Mouse (Mus musculus) heart, embryonic 13.5 days (tissue): ENCODE results near the gene Gm45618. TPM values are rescaled to one million over a fixed set of nuclear protein-coding genes. Genes with fewer than 3 reads are reported as not detected.

Source experiments
- polyA plus RNA-seq: library from polyadenylated mRNA; unstranded; fragments of >200 nt; fragmentation: Nextera tagmentation; extraction: Ambion mirVana; gene quantifications from 2 replicates; pipeline ENCODE4 v1.2.1, GENCODE M21; 2015

The Gm45618 gene
- polyA plus RNA-seq, 1 experiment from 2014 or later: not detected

Other genes starting within 250 kb of the Gm45618 start
- gene Tollip, start 202.2 kb downstream of the Gm45618 start, polyA plus RNA-seq: 34.1 and 35.6 TPM in 2 replicates
- 0.35 and 0.48 TPM in 2 replicates for gene Brsk2, start 171.0 kb downstream of the Gm45618 start, polyA plus RNA-seq
- gene Mob2, start 59.7 kb downstream of the Gm45618 start, polyA plus RNA-seq: 42.8 and 48.4 TPM in 2 replicates
- gene Dusp8, start 24.9 kb downstream of the Gm45618 start, polyA plus RNA-seq: 11.4 and 13.6 TPM in 2 replicates
- not detected in 2 replicates for gene Gm39115, start 15.3 kb upstream of the Gm45618 start, polyA plus RNA-seq
- gene Gm45337, start 23.9 kb upstream of the Gm45618 start, polyA plus RNA-seq: not detected in 2 replicates
- not detected in 2 replicates for gene Gm29735, start 36.4 kb upstream of the Gm45618 start, polyA plus RNA-seq
- not detected in 2 replicates for gene Gm4553, start 45.0 kb upstream of the Gm45618 start, polyA plus RNA-seq
- not detected in 2 replicates for gene Krtap5-2, start 55.3 kb upstream of the Gm45618 start, polyA plus RNA-seq
- gene Gm10153, start 69.7 kb upstream of the Gm45618 start, polyA plus RNA-seq: not detected in 2 replicates
- not detected in 2 replicates for gene Krtap5-3, start 80.6 kb upstream of the Gm45618 start, polyA plus RNA-seq
- not detected in 2 replicates for gene Gm7579, start 91.1 kb upstream of the Gm45618 start, polyA plus RNA-seq
- not detected in 2 replicates for gene Krtap5-5, start 109.2 kb upstream of the Gm45618 start, polyA plus RNA-seq
- gene Gm40460, start 120.3 kb upstream of the Gm45618 start, polyA plus RNA-seq: not detected in 2 replicates
- gene Gm2431, start 137.6 kb upstream of the Gm45618 start, polyA plus RNA-seq: not detected in 2 replicates
- gene Gm4559, start 153.6 kb upstream of the Gm45618 start, polyA plus RNA-seq: not detected in 2 replicates
- not detected in 2 replicates for gene Krtap5-1, start 176.4 kb upstream of the Gm45618 start, polyA plus RNA-seq
- gene Krtap5-4, start 182.8 kb upstream of the Gm45618 start, polyA plus RNA-seq: not detected in 2 replicates